Mouse (Mus musculus) stomach, embryonic 16.5 days (tissue): ENCODE results near the gene Neurl4. TPM values are rescaled to one million over a fixed set of nuclear protein-coding genes. Genes with fewer than 3 reads are reported as not detected.
"Not testable (repeated sequence)": the region's sequence is repeated elsewhere in the genome, so short reads cannot be mapped to it uniquely, and the experiment has no call there.

Experiments
- ATAC-seq: fragments of 200-750 bp; cut with Nextera tagmentation; 2 replicates; pipeline ENCODE4 v1.8.0; 2017; ENCODE audit warnings: moderate number of reproducible peaks, moderate TSS enrichment; ENCODE audit not compliant: insufficient read depth, low FRiP score
- H3K27ac ChIP-seq: fragments of 300-500 bp; sonication (generic); 2 replicates; pipeline ENCODE4 v1.5.1; 2014; ENCODE audit warnings: low read length
- H3K27me3 ChIP-seq: fragments of 300-500 bp; sonication (generic); 2 replicates; pipeline ENCODE4 v1.6.1; 2014; ENCODE audit warnings: low read length, control low read depth, mixed read lengths; ENCODE audit not compliant: control insufficient read depth, insufficient read depth
- H3K36me3 ChIP-seq: fragments of 300-500 bp; sonication (generic); 2 replicates; pipeline ENCODE4 v1.6.1; 2014; ENCODE audit warnings: low read length; ENCODE audit not compliant: control insufficient read depth, insufficient read depth
- H3K4me1 ChIP-seq: fragments of 300-500 bp; sonication (generic); 2 replicates; pipeline ENCODE4 v1.6.1; 2014; ENCODE audit warnings: low read length, control low read depth, mixed read lengths; ENCODE audit not compliant: control insufficient read depth, insufficient read depth
- H3K4me2 ChIP-seq: fragments of 300-500 bp; sonication (generic); 2 replicates; pipeline ENCODE4 v1.6.1; 2014; ENCODE audit warnings: low read depth, low read length, mixed read lengths
- H3K4me3 ChIP-seq: fragments of 300-500 bp; sonication (generic); replicated peaks from 2 replicates; pipeline ENCODE4 v1.5.1; 2014; ENCODE audit warnings: mild to moderate bottlenecking, low read length
- H3K9ac ChIP-seq: fragments of 300-500 bp; sonication (generic); 2 replicates; pipeline ENCODE4 v1.6.1; 2014; ENCODE audit warnings: low read length
- H3K9me3 ChIP-seq: fragments of 300-500 bp; sonication (generic); replicated peaks from 2 replicates; pipeline ENCODE4 v1.6.1; 2016; ENCODE audit warnings: low read length, control low read depth; ENCODE audit not compliant: control insufficient read depth
- WGBS: fragments of 180-500 bp; shearing (Covaris S2); extraction: QIAGEN DNeasy Blood & Tissue Kit; methylation state at CpG from one replicate; pipeline ENCODE4 v1.1.7; 2014; 5-methylcytosine and 5-hydroxymethylcytosine counted together
- polyA plus RNA-seq: library from polyadenylated mRNA; unstranded; fragments of >200 nt; fragmentation: Nextera tagmentation; extraction: Ambion mirVana; gene quantifications from 2 replicates; pipeline ENCODE4 v1.2.1, GENCODE M21; 2015

Neurl4 gene
- polyA plus RNA-seq, 1 experiment from 2014 or later: 7.5 TPM

DNA sequence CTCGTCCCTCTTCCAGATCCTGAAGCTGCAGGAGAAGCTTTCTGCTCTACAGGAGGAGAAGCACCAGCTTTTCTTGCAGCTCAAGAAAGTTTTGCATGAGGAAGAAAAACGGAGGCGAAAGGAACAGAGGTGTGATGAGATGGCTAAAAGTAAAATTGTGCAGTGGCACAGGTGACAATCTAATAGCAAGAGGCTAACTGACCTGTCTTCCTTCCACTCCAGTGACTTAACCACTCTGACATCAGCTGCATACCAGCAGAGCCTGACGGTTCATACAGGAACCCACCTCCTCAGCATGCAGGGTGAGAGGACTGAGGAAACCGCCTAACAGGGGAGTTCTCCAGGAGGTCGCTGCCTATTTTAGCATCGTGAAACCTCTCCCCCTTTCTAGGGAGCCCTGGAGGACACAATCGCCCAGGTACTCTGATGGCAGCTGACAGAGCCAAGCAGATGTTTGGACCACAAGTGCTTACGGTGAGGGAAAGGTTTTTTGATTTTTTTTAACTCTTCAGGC, 14.1 kb downstream of the Neurl4 start:
- peaks cover 35% of the 10 kb centered on the region for H3K36me3 ChIP-seq
- peak overlapping the region; percentile 93 for H3K4me2 ChIP-seq
- no peak overlapping the region for H3K27ac ChIP-seq
- WGBS: 37% methylated on average over 9 of the region's 9 CpGs
- no peaks in the 10 kb centered on the region for H3K9me3 ChIP-seq
- ATAC-seq: no peak
- H3K9ac ChIP-seq: peak overlapping the region; percentile 95
- peak overlapping the region; percentile 95 for H3K4me3 ChIP-seq
- H3K4me1 ChIP-seq: peaks cover 36% of the 10 kb centered on the region
- no peaks in the 10 kb centered on the region for H3K27me3 ChIP-seq

DNA sequence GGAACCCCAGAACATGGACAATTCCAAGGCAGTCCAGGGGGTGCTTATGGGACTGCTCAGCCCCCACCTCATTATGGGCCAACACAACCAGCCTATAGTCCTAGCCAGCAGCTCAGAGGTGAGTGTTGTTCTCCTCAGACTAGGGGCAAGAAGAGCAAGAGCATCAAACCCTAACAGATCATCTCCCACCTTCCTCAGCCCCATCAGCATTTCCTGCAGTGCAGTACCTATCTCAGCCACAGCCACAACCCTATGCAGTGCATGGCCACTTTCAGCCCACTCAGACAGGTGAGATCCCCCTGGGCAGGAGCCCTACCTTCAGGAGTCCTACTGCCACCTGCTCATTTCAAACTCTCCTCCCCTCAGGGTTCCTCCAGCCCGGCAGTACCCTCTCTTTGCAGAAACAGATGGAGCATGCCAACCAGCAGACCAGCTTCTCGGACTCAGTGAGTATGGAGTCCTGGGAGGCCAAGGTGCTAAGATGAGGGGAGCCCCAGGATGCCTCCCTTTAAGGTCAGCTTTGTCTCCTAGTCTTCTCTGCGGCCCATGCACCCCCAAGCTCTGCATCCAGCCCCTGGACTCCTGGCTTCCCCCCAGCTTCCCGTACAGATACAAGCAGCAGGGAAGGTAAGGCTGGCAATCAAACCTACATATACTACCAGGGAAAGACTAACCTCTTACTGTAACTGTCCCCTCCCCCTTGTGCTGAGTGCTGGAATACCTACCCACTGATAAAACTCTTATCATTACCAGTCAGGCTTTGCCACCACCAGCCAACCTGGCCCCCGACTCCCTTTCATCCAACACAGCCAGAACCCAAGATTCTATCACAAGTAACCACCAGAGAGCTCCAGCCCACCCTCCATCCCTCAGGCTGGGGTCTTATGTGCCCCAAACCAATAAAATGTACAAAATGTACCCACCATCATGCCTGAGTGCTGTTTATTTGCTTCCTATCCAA, 15.1 kb downstream of the Neurl4 start:
- Histone ChIP-seq H3K27ac (no peak overlapping the region), H3K27me3 (no peaks in the 10 kb centered on the region), H3K9me3 (no peaks in the 10 kb centered on the region), H3K9ac (no peak overlapping the region; the same call in 1 of the 2 replicates), H3K36me3 (peaks cover 35% of the 10 kb centered on the region), H3K4me3 (0 out of 2 replicates have a peak overlapping the region, but pooled peaks have one; percentile 95), H3K4me1 (peaks cover 36% of the 10 kb centered on the region), H3K4me2 (no peak overlapping the region; the same call in 1 of the 2 replicates)
- WGBS: 54% methylated on average over 5 of the region's 5 CpGs
- no peak for ATAC-seq

DNA sequence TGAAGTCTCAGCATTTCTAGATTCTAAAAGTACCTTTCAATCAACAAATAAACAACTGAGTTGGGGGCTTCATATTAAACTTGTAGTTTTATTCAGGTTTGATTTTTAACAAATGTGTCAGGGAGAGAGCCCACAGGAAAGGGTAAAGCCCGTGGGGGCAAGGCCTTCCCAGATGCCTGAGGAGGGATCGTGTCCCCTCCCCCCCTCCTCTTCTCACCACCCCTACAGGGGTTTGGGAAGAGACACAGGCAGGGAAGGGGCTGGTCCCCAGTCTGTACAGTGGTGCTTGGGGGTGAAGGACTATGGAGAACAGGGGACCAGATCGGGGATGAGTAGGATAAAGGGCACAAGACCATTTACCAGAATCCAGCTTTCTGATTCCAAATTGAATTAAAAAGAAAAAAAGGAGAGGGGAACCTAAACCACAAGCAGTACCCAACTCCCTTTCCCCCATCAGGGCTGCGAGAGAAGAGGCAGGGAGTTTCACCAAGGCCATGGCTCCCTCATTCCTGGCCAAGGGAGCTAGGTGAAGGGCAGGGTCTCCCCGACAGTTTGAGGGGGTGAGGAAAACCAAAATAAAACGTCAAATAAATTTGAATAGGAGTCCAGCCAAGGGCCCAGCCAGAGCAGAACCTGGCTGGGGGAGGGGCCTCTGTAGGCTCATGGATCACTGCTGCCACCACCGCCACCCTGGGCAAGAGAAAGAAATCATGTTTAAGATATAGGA, 15.9 kb downstream of the Neurl4 start:
- peaks cover 28% of the 10 kb centered on the region for H3K36me3 ChIP-seq
- H3K9ac ChIP-seq, H3K9me3 ChIP-seq, H3K4me2 ChIP-seq, H3K27ac ChIP-seq, H3K4me3 ChIP-seq, ATAC-seq, H3K27me3 ChIP-seq: not testable (repeated sequence)
- H3K4me1 ChIP-seq: peaks cover 36% of the 10 kb centered on the region
- 52% methylated on average over 7 of the region's 7 CpGs for WGBS

DNA sequence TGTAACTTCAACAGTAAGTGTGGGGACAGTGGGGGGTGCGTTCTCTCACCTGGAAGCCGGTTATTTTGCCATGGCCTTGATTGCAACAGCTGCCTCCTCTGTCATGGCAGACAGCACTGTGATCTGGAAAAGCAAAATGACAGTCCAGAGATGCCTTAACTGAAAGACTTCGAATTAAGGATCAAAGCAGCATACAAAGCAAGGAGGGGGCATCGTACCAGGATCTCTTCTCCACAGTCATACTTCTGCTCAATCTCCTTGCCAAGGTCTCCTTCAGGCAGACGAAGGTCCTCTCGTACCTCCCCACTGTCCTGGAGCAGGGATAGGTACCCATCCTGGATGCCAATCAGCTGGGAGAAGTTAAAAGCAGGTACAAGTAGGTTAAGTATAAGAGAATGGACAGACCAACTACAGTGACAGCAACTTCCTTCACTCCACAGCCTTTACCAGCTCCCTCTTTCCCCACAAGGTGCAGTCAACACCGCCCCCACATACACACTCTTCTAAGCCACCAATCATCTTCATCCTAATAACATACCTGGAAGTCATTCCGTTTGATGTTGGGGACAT, 16.6 kb downstream of the Neurl4 start:
- peaks cover 39% of the 10 kb centered on the region for H3K4me1 ChIP-seq
- 78% methylated on average over 8 of the region's 8 CpGs for WGBS
- no peak overlapping the region for H3K4me2 ChIP-seq
- no peaks in the 10 kb centered on the region for H3K27me3 ChIP-seq
- peaks cover 23% of the 10 kb centered on the region for H3K36me3 ChIP-seq
- no peak overlapping the region for H3K9ac ChIP-seq
- no peak for ATAC-seq
- H3K9me3 ChIP-seq: no peaks in the 10 kb centered on the region
- no peak overlapping the region for H3K27ac ChIP-seq
- H3K4me3 ChIP-seq: no peak overlapping the region

DNA sequence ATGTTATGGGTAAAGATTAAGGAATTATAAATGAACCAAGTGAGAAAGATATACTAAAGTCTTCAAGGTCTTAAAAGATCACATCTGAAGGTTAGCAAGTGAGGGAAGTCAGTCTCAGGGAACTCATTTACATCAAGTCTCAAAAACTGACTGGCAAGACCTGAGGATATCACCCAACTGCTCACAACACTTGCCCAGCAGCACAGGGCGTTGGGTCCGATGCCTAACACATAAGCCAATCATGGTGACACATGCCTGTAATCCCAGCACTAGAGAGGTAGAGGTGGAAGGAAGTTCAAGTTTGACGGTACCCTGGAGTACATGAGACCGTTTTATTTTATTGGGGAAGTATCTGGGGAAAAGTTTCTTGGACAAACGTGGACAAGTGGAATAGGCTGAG, 17.2 kb downstream of the Neurl4 start:
- Histone ChIP-seq H3K27me3 (no peaks in the 10 kb centered on the region), H3K4me1 (peaks cover 41% of the 10 kb centered on the region), H3K4me3 (no peak overlapping the region), H3K27ac (no peak overlapping the region), H3K9me3 (no peaks in the 10 kb centered on the region), H3K36me3 (peaks cover 23% of the 10 kb centered on the region), H3K9ac (no peak overlapping the region), H3K4me2 (no peak overlapping the region)
- WGBS: 79% methylated on average over 5 of the region's 5 CpGs
- ATAC-seq: no peak

DNA sequence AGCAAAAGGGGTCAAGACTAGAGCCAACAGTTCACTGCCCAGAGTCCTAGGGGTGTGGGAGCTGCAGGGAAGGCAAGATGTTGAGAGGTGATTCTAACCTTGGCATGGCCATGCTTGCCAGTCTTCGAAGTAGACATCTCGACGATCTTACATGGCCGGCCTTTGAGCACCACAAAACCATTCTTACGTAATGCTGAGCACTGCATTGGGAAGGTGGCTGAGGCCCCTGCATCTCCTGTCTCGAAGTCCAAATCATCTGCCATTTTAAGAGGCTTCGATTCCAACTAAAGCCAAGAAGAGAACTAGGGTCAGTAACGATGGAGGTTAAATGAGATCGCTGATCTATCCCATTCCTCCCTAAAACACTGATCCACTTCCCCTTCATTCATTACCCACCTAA, 18.2 kb downstream of the Neurl4 start:
- WGBS: 74% methylated on average over 9 of the region's 9 CpGs

DNA sequence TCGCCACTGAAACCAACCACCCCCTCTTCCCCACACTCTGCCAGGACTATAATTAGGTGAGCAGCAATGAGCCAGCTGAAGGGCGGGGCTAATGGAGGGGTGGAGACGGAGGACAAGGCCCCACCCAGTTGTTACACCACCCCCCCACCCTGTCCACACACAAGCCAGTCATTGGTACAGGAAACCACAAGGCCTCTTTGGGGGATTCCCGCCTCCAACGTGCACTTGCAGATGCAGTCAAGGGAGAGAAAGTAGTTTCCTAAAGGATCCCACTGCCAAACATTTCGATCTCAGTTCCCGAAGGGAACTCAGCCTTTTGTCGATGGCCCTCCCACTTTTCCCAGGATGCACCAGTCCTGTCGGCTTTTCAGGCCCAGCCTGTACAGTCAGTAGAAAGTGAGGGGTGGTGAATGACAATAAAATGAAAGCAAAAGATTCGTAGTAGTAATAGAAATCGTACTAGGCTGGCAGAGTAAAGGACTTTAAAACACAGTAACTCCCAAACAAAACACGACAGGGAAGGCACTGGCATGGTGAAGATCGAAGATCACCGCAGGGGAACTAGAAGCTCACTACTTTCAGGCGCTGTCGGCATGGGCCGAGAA, 18.9 kb downstream of the Neurl4 start:
- peak; percentile 15; the same call in 1 of the 2 replicates for ATAC-seq
- Histone ChIP-seq H3K27ac (peak overlapping the region; percentile 96), H3K36me3 (peaks cover 23% of the 10 kb centered on the region), H3K4me3 (peak overlapping the region; percentile 93), H3K27me3 (no peaks in the 10 kb centered on the region), H3K4me1 (peaks cover 31% of the 10 kb centered on the region), H3K9me3 (no peaks in the 10 kb centered on the region), H3K9ac (peak overlapping the region; percentile 98), H3K4me2 (peak overlapping the region; percentile 94)
- WGBS: under 1% methylated on average over 17 of the region's 17 CpGs

More for the DNA sequence above, 18.2 kb downstream of the Neurl4 start:
- H3K27me3 ChIP-seq: no peaks in the 10 kb centered on the region
- H3K36me3 ChIP-seq: peaks cover 23% of the 10 kb centered on the region
- H3K4me2 ChIP-seq: peak overlapping the region; percentile 94
- no peak for ATAC-seq
- H3K9me3 ChIP-seq: no peaks in the 10 kb centered on the region
- H3K4me3 ChIP-seq: peak overlapping the region; percentile 93
- H3K9ac ChIP-seq: peak overlapping the region; percentile 98
- H3K27ac ChIP-seq: peak overlapping the region; percentile 96
- peaks cover 36% of the 10 kb centered on the region for H3K4me1 ChIP-seq

DNA sequence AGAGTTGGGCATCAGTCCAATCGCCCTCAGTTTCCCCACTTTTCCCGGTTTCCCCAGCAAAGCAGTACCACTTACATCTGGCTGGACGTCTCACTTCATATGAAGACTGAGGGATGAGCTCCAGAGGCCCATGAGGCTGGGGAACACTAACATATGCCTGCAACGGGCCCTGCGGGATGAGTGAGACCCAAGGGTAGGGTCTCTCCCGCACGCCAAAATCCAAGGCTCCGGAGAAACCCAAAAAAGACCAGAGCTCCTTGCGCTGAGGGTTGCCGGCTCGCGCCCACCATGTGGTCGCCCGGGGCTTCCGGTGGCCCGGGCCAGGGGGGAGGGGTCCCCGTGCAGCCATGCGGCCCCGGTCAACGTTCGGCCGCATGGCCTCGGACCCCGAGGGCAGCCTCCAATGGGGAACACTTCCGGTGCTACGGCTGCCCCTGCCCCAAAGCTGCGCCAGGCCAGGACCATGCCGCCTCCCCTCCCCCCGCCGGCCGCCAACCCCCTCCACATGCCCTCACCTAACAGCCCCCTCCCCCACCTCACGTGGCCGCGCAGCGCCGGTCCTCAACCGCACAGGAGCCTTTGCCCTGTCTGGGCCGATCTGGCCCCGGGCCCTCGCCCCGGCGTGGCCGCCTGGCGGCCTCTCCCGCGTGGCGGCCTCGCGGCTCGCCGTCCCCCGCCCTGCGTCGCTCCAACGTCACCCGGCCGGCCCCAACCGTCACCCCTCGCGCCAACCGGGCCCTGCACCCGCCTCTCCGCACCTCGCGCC, 19.6 kb downstream of the Neurl4 start:
- Histone ChIP-seq H3K36me3 (peaks cover 22% of the 10 kb centered on the region), H3K27me3 (no peaks in the 10 kb centered on the region), H3K4me2 (peak overlapping the region; percentile 94), H3K4me1 (peaks cover 24% of the 10 kb centered on the region), H3K27ac (peak overlapping the region; percentile 96), H3K4me3 (peak overlapping the region; percentile 93), H3K9ac (peak overlapping the region; percentile 98), H3K9me3 (no peaks in the 10 kb centered on the region)
- WGBS: under 1% methylated on average over 63 of the region's 65 CpGs
- peak; percentile 3; the same call in 1 of the 2 replicates for ATAC-seq
